24 mouse cellular contexts compared by ENCODE assay signal in the genomic region with DNA sequence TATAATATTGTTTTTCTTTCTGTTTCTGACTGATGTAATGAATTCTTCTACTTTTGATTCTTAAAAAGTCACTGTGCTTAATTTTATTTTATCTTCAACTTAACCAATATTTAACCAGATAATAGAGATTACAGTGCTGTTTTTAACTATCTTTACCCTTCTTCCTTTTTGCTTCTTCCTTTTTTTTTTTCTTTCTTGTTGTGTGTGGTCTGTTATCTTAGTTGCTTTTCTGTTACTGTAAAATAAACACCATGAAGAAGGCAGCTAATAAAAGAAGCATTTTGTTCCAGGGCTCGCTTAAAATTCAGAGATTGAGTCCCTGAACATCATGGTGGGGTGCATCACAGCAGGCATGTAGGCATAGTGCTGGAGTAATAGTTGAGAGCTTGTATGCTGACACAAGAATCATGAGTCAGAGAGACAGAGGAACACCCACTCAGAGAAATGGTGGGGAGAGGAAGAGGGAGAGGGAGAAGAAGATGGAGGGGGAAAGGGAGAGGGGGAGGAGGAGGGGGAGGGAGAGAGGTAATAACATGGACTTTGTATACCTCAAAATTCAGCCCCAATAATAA.
DNase-seq lines count a peak whose midpoint lies in the region; ATAC-seq and TF ChIP-seq lines count a peak whose summit lies in the region.
"Had no signal": no experiment of that assay in that cellular context is flagged by ENCODE, and none has a peak within 500 bp of the region (broad histone marks: within the 10 kb centered on the region; RNA-seq: fewer than 3 reads in every experiment).

No protein-coding gene starts in this region.

- peak; percentile 72 for ATAC-seq in frontal cortex, adult (ENCODE audit: low TSS enrichment)
- ATAC-seq in lung, embryonic 14.5 days (ENCODE audit: insufficient read depth): no peak
- ATAC-seq in stomach, postnatal 0 days (ENCODE audit: low FRiP score, low TSS enrichment): no peak
- ATAC-seq: forebrain, embryonic 13.5 days; forebrain, embryonic 15.5 days; forebrain, postnatal 0 days; Patski had no signal

- H3K4me2 ChIP-seq in lung, embryonic 14.5 days: no peak overlapping the region
- no peak overlapping the region for H3K4me2 ChIP-seq in stomach, postnatal 0 days (replicated peaks; ENCODE audit: low read depth)
- H3K4me2 ChIP-seq: embryonic facial prominence, embryonic 13.5 days; embryonic facial prominence, embryonic 15.5 days; forebrain, embryonic 13.5 days; forebrain, embryonic 15.5 days had no signal

- no peak for TF ChIP-seq POLR2A in thymus, adult 2 months (IDR thresholded peaks at IDR 0.05; ENCODE audit: control insufficient read depth, extremely low read depth, insufficient read depth, low read length, poor library complexity)

- no peaks in the 10 kb centered on the region for H3K9me3 ChIP-seq in lung, embryonic 14.5 days (ENCODE audit: low read depth, low read length)
- H3K9me3 ChIP-seq in stomach, postnatal 0 days (ENCODE audit: control insufficient read depth, low read length): no peaks in the 10 kb centered on the region
- H3K9me3 ChIP-seq: embryonic facial prominence, embryonic 13.5 days; embryonic facial prominence, embryonic 15.5 days; forebrain, embryonic 13.5 days; forebrain, embryonic 15.5 days had no signal

- WGBS in lung, embryonic 14.5 days: 18% methylated on average over 1 of the region's 1 CpGs
- 29% methylated on average over 1 of the region's 1 CpGs for WGBS in stomach, postnatal 0 days
- 49% methylated on average over 1 of the region's 1 CpGs for WGBS in thymus, adult 2 months

- H3K27me3 ChIP-seq in lung, embryonic 14.5 days (ENCODE audit: insufficient read depth, low read length): no peaks in the 10 kb centered on the region
- H3K27me3 ChIP-seq in stomach, postnatal 0 days (ENCODE audit: control insufficient read depth, insufficient read depth, low read length): no peaks in the 10 kb centered on the region
- H3K27me3 ChIP-seq in thymus, adult 2 months (ENCODE audit: control insufficient read depth, insufficient read depth, low read length): no peaks in the 10 kb centered on the region
- H3K27me3 ChIP-seq: embryonic facial prominence, embryonic 13.5 days; embryonic facial prominence, embryonic 15.5 days; forebrain, embryonic 13.5 days; forebrain, embryonic 15.5 days had no signal

- H3K9ac ChIP-seq in lung, embryonic 14.5 days: no peak overlapping the region
- H3K9ac ChIP-seq in stomach, postnatal 0 days (ENCODE audit: low read length): no peak overlapping the region
- H3K9ac ChIP-seq: embryonic facial prominence, embryonic 13.5 days; embryonic facial prominence, embryonic 15.5 days; forebrain, embryonic 13.5 days; forebrain, embryonic 15.5 days; forebrain, postnatal 0 days had no signal

- no peak for TF ChIP-seq EP300 in stomach, postnatal 0 days (optimal IDR thresholded peaks at IDR 0.05)

- TF ChIP-seq CTCF in lung, embryonic 14.5 days (IDR thresholded peaks at IDR 0.05; ENCODE audit: low read depth): no peak
- TF ChIP-seq CTCF in stomach, postnatal 0 days (IDR thresholded peaks at IDR 0.05; ENCODE audit: low read depth): no peak
- no peak for TF ChIP-seq CTCF in thymus, adult 2 months (IDR thresholded peaks at IDR 0.05; ENCODE audit: borderline replicate concordance, control insufficient read depth, extremely low read depth, insufficient read depth, low read length, poor library complexity)

- no peak for DNase-seq in frontal cortex, postnatal 10 days (ENCODE audit: low spot score in 2 of 2)
- DNase-seq in lung, embryonic 14.5 days: peak; percentile 4
- DNase-seq in lung, postnatal 10 days: no peak
- DNase-seq in brain, adult 2 months (ENCODE audit: low read depth, low spot score): peak; percentile 63
- DNase-seq in stomach, postnatal 0 days (ENCODE audit: low spot score): no peak
- DNase-seq in thymus, adult 2 months: no peak
- DNase-seq: adrenal gland, adult 8-10 months; adrenal gland, postnatal 14 days; adrenal gland, postnatal 36 days; cerebellum, adult 11 months; cerebellum, adult 18-20 months; cerebellum, adult 8-10 months; cerebellum, adult 9-11 months; cerebellum, postnatal 14 days; cerebellum, postnatal 36 days; embryo, embryonic 11 days; forebrain, postnatal 0 days had no signal

- no peaks in the 10 kb centered on the region for H3K36me3 ChIP-seq in lung, embryonic 14.5 days (ENCODE audit: insufficient read depth)
- no peaks in the 10 kb centered on the region for H3K36me3 ChIP-seq in stomach, postnatal 0 days (ENCODE audit: control insufficient read depth, insufficient read depth, low read length)
- no peaks in the 10 kb centered on the region for H3K36me3 ChIP-seq in thymus, adult 2 months (ENCODE audit: control insufficient read depth, insufficient read depth, low read length)
- H3K36me3 ChIP-seq: embryonic facial prominence, embryonic 13.5 days; embryonic facial prominence, embryonic 15.5 days; forebrain, embryonic 15.5 days had no signal

- no peak overlapping the region for H3K4me3 ChIP-seq in lung, embryonic 14.5 days (ENCODE audit: low read depth, low read length)
- no peak overlapping the region for H3K4me3 ChIP-seq in stomach, postnatal 0 days (ENCODE audit: low read depth, low read length)
- H3K4me3 ChIP-seq in thymus, adult 2 months (ENCODE audit: control insufficient read depth, insufficient read depth, low read length): no peak overlapping the region
- H3K4me3 ChIP-seq: embryonic facial prominence, embryonic 13.5 days; embryonic facial prominence, embryonic 15.5 days; erythroblast, embryonic 14.5 days; forebrain, embryonic 13.5 days; forebrain, embryonic 15.5 days had no signal

- H3K4me1 ChIP-seq in lung, embryonic 14.5 days (ENCODE audit: insufficient read depth): no peaks in the 10 kb centered on the region
- no peaks in the 10 kb centered on the region for H3K4me1 ChIP-seq in stomach, postnatal 0 days (replicated peaks; ENCODE audit: control insufficient read depth, insufficient read depth)
- H3K4me1 ChIP-seq in thymus, adult 2 months (replicated peaks; ENCODE audit: control insufficient read depth, insufficient read depth, low read length): no peaks in the 10 kb centered on the region
- H3K4me1 ChIP-seq: embryonic facial prominence, embryonic 13.5 days; embryonic facial prominence, embryonic 15.5 days; forebrain, embryonic 13.5 days; forebrain, embryonic 15.5 days had no signal

- no peak overlapping the region for H3K27ac ChIP-seq in lung, embryonic 14.5 days (ENCODE audit: low read depth)
- H3K27ac ChIP-seq in stomach, postnatal 0 days (replicated peaks): no peak overlapping the region
- H3K27ac ChIP-seq in thymus, adult 2 months (ENCODE audit: control insufficient read depth, insufficient read depth, low read length): no peak overlapping the region
- H3K27ac ChIP-seq: embryonic facial prominence, embryonic 13.5 days; embryonic facial prominence, embryonic 15.5 days; forebrain, embryonic 13.5 days; forebrain, embryonic 15.5 days had no signal

Comparison
In these comparisons a context has a peak if more than half of its experiments do, and no peak if none do; other contexts are left out.
1. DNase-seq: peak in lung, embryonic 14.5 days (single experiment) and brain, adult 2 months (single experiment); none in frontal cortex, postnatal 10 days (0 of 2), lung, postnatal 10 days (single experiment), stomach, postnatal 0 days (single experiment) and thymus, adult 2 months (single experiment).